Mouse (Mus musculus) MEL (cell line): Measurements from ENCODE around the gene Cyfip2. TPM values are rescaled to one million over a fixed set of nuclear protein-coding genes. Genes with fewer than 3 reads are reported as not detected.

ENCODE experiments used
- DNase-seq: peaks from one replicate; pipeline ENCODE4 v3.0.0; 2011; ENCODE audit warnings: low read depth, low spot score
- H3K27ac ChIP-seq: 2 replicates; pipeline ENCODE4 v1.5.1; 2012; ENCODE audit warnings: low read depth, mild to moderate bottlenecking, control low read depth, low read length, moderate library complexity; ENCODE audit not compliant: control insufficient read depth
- H3K27me3 ChIP-seq, 2 experiments: fragments of 150-350 bp in 1 of 2; sonication (generic) in 1 of 2; 2 replicates each; pipeline ENCODE4 v1.6.1; 2012; ENCODE audit warnings: low read length in 2 of 2, mild to moderate bottlenecking in 2 of 2, improper control_type of control experiment in 1 of 2, moderate library complexity in 1 of 2; ENCODE audit not compliant: insufficient read depth in 2 of 2, control insufficient read depth in 1 of 2
- H3K36me3 ChIP-seq, 2 experiments: 2 replicates each; pipeline ENCODE4 v1.6.1; 2012 to 2014; ENCODE audit warnings: low read length in 2 of 2, improper control_type of control experiment in 1 of 2, inconsistent platforms in 1 of 2, mild to moderate bottlenecking in 1 of 2; ENCODE audit not compliant: insufficient read depth in 2 of 2, control insufficient read depth in 1 of 2
- H3K4me1 ChIP-seq, 2 experiments: fragments of 150-350 bp in 1 of 2; sonication (generic) in 1 of 2; 2 replicates each; pipeline ENCODE4 v1.6.1; 2012; ENCODE audit warnings: low read length in 2 of 2, improper control_type of control experiment in 1 of 2, mild to moderate bottlenecking in 1 of 2; ENCODE audit not compliant: insufficient read depth in 2 of 2, control insufficient read depth in 1 of 2
- H3K4me3 ChIP-seq, 2 experiments: fragments of 150-350 bp in 1 of 2; sonication (generic) in 1 of 2; 2 replicates each; pipeline ENCODE4 v1.5.1; 2012; ENCODE audit warnings: low read depth in 2 of 2, low read length in 2 of 2, mild to moderate bottlenecking in 2 of 2, moderate library complexity in 2 of 2, control low read depth in 1 of 2, improper control_type of control experiment in 1 of 2; ENCODE audit not compliant: control insufficient read depth in 1 of 2, insufficient read depth in 1 of 2
- H3K79me2 ChIP-seq: 2 replicates; pipeline ENCODE4 v1.6.1; 2012; ENCODE audit warnings: mild to moderate bottlenecking, low read length, moderate library complexity; ENCODE audit not compliant: control insufficient read depth, poor library complexity, insufficient read depth
- H3K9ac ChIP-seq: 2 replicates; pipeline ENCODE4 v1.6.1; 2012; ENCODE audit warnings: low read depth, mild to moderate bottlenecking, control low read depth, low read length, moderate library complexity; ENCODE audit not compliant: control insufficient read depth, poor library complexity, severe bottlenecking
- H3K9me3 ChIP-seq: fragments of 150-350 bp; sonication (generic); replicated peaks from 2 replicates; pipeline ENCODE4 v1.6.1; 2012; ENCODE audit warnings: mild to moderate bottlenecking, low read length, improper control_type of control experiment, moderate library complexity; ENCODE audit not compliant: insufficient read depth
- CTCF ChIP-seq, 3 experiments: IDR thresholded peaks in 2 of 3; conservative IDR thresholded peaks in 1 of 3; 2 replicates each; pipeline ENCODE4 v1.5.1; 2011 to 2012; ENCODE audit warnings: low read length in 3 of 3, low read depth in 2 of 3, mild to moderate bottlenecking in 2 of 3, improper control_type of control experiment in 1 of 3, inconsistent platforms in 1 of 3, mixed read lengths in 1 of 3, moderate library complexity in 1 of 3; ENCODE audit not compliant: control insufficient read depth in 1 of 3, insufficient read depth in 1 of 3, poor library complexity in 1 of 3, severe bottlenecking in 1 of 3
- KAT2A ChIP-seq: conservative IDR thresholded peaks from 2 replicates; pipeline ENCODE4 v1.6.1; 2012; ENCODE audit warnings: low read depth, low read length, improper control_type of control experiment, inconsistent platforms
- MAX ChIP-seq: IDR thresholded peaks from 2 replicates; pipeline ENCODE4 v1.6.1; 2011; ENCODE audit warnings: low read length, improper control_type of control experiment
- MAZ ChIP-seq: IDR thresholded peaks from 2 replicates; pipeline ENCODE4 v1.6.1; 2012; ENCODE audit warnings: low read depth, mild to moderate bottlenecking, inconsistent platforms, low read length, improper control_type of control experiment
- MEF2A ChIP-seq: IDR thresholded peaks from 2 replicates; pipeline ENCODE4 v1.6.1; 2014; ENCODE audit warnings: low read depth, mild to moderate bottlenecking, inconsistent platforms, low read length, improper control_type of control experiment; ENCODE audit not compliant: poor library complexity, insufficient replicate concordance, severe bottlenecking; ENCODE audit errors: extremely low read depth
- MXI1 ChIP-seq: IDR thresholded peaks from 2 replicates; pipeline ENCODE4 v1.6.1; 2011; ENCODE audit warnings: mild to moderate bottlenecking, low read depth, low read length, improper control_type of control experiment
- MYB ChIP-seq: IDR thresholded peaks from 2 replicates; pipeline ENCODE4 v1.6.1; 2011; ENCODE audit warnings: mild to moderate bottlenecking, low read depth, low read length, improper control_type of control experiment
- NRF1 ChIP-seq: IDR thresholded peaks from 2 replicates; pipeline ENCODE4 v1.6.1; 2014; ENCODE audit warnings: low read depth, mild to moderate bottlenecking, inconsistent platforms, low read length, improper control_type of control experiment, moderate library complexity; ENCODE audit not compliant: poor library complexity, insufficient read depth, severe bottlenecking
- POLR2AphosphoS2 ChIP-seq: IDR thresholded peaks from 2 replicates; pipeline ENCODE4 v1.6.1; 2011; ENCODE audit warnings: low read length, improper control_type of control experiment
- RCOR1 ChIP-seq: IDR thresholded peaks from 2 replicates; pipeline ENCODE4 v1.6.1; 2012; ENCODE audit warnings: low read depth, mild to moderate bottlenecking, inconsistent platforms, low read length, improper control_type of control experiment
- SMC3 ChIP-seq: IDR thresholded peaks from 2 replicates; pipeline ENCODE4 v1.6.1; 2011; ENCODE audit warnings: low read depth, low read length, improper control_type of control experiment
- TBP ChIP-seq: IDR thresholded peaks from 2 replicates; pipeline ENCODE4 v1.8.0; 2011; ENCODE audit warnings: low read depth, low read length, improper control_type of control experiment
- UBTF ChIP-seq: IDR thresholded peaks from 2 replicates; pipeline ENCODE4 v1.6.1; 2012; ENCODE audit warnings: low read depth, mild to moderate bottlenecking, inconsistent platforms, low read length, improper control_type of control experiment, moderate library complexity, borderline replicate concordance; ENCODE audit not compliant: insufficient read depth
- ZNF384 ChIP-seq: IDR thresholded peaks from 2 replicates; pipeline ENCODE4 v1.6.1; 2012; ENCODE audit warnings: low read depth, mild to moderate bottlenecking, inconsistent platforms, low read length, improper control_type of control experiment
- polyA plus RNA-seq, 2 experiments: library from polyadenylated mRNA; stranded (reverse) in 1 of 2; unstranded in 1 of 2; fragments of >175 nt in 1 of 2; fragments of >200 nt in 1 of 2; gene quantifications; 2 replicates each; pipeline versions ENCODE4 v1.2.1 to v1.2.4; 2012; ENCODE audit warnings: low replicate concordance in 2 of 2, low read depth in 1 of 2; ENCODE audit not compliant: insufficient read length in 2 of 2, insufficient read depth in 1 of 2, missing spikeins in 1 of 2
- total RNA-seq: library from RNA; depleted of rRNA; stranded (reverse); fragments of 300-350 nt; gene quantifications from 2 replicates; pipeline ENCODE4 v1.2.3, GENCODE M21; 2012

Cyfip2 gene
- total and polyA plus RNA-seq, 3 experiments: 9.9 to 31.8 (median 18.9) TPM

GRCm38 (mm10) chr11:46220211-46220610 lies 92.4 kb downstream of the Cyfip2 start:
- H3K79me2 ChIP-seq: no peaks in the 10 kb centered on the region
- no peak overlapping the region for H3K27ac ChIP-seq
- H3K4me1 ChIP-seq: no peaks in the 10 kb centered on the region
- no peak for TF ChIP-seq MYB
- no peak for TF ChIP-seq MXI1
- TF ChIP-seq CTCF (IDR thresholded peaks at IDR 0.05 in 2 of 3, conservative IDR thresholded peaks at IDR 0.05 in 1 of 3; ENCODE audit: control insufficient read depth in 1 of 3, insufficient read depth in 1 of 3, low read depth in 2 of 3, low read length in 3 of 3, poor library complexity in 1 of 3, severe bottlenecking in 1 of 3): no peak
- TF ChIP-seq MAX: no peak
- TF ChIP-seq ZNF384: no peak
- no peak for TF ChIP-seq RCOR1
- TF ChIP-seq NRF1: peak; percentile 14; the same call in 1 of the 2 replicates
- no peak for TF ChIP-seq MEF2A
- H3K4me3 ChIP-seq: no peak overlapping the region
- H3K27me3 ChIP-seq: no peaks in the 10 kb centered on the region
- H3K9me3 ChIP-seq: no peaks in the 10 kb centered on the region
- no peaks in the 10 kb centered on the region for H3K36me3 ChIP-seq
- no peak overlapping the region for H3K9ac ChIP-seq
- DNase-seq: no peak

- no peak for DNase-seq
- H3K27me3 ChIP-seq: no peaks in the 10 kb centered on the region
- TF ChIP-seq TBP: no peak
- TF ChIP-seq KAT2A: no peak
- no peak for TF ChIP-seq SMC3
- TF ChIP-seq, all 39 proteins: peak for 0
- no peaks in the 10 kb centered on the region for H3K79me2 ChIP-seq
- H3K9ac ChIP-seq: no peak overlapping the region
- H3K9me3 ChIP-seq: no peaks in the 10 kb centered on the region
- H3K4me1 ChIP-seq: no peaks in the 10 kb centered on the region
- H3K27ac ChIP-seq: no peak overlapping the region
- H3K4me3 ChIP-seq: no peak overlapping the region
- no peaks in the 10 kb centered on the region for H3K36me3 ChIP-seq
These were observed 93.3 kb downstream of the Cyfip2 start for GRCm38 (mm10) chr11:46219380-46219779.

- no peaks in the 10 kb centered on the region for H3K36me3 ChIP-seq
- H3K9ac ChIP-seq: no peak overlapping the region
- H3K9me3 ChIP-seq: no peaks in the 10 kb centered on the region
- no peaks in the 10 kb centered on the region for H3K4me1 ChIP-seq
- H3K27me3 ChIP-seq: no peaks in the 10 kb centered on the region
- no peak overlapping the region for H3K27ac ChIP-seq
- no peak overlapping the region for H3K4me3 ChIP-seq
- TF ChIP-seq UBTF: no peak
- no peak for TF ChIP-seq MAZ
- TF ChIP-seq POLR2AphosphoS2: no peak
- no peaks in the 10 kb centered on the region for H3K79me2 ChIP-seq
- DNase-seq: no peak
These were observed 94.1 kb downstream of the Cyfip2 start for GRCm38 (mm10) chr11:46218584-46218983.
